Mouse (Mus musculus): ENCODE measurements around the gene Cry1. TPM values are rescaled to one million over a fixed set of nuclear protein-coding genes. Genes with fewer than 3 reads are reported as not detected.

Gene Cry1
- polyA plus RNA-seq, 1 experiment from 2014 or later, result 22.1 TPM

DNA sequence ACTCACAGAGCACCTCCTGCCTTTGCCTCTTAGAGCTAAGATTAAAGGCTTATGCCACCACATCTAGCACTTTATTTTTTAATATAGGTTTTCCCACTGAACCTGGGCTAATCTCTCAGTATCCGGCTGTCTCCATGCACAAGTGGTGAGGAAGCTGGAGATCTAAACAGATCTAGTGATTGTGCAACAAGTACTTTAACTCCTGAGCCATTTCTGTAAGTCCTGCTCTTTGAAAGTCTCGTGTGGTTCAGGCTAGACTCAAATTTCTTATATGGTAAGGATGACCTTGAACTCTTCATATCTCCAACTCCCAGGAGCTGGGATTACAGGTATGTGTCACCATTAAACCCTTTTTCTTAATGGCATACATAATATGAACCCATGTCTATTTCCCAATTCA lies 8.2 kb downstream of the Cry1 start:
- 66% methylated on average over 2 of the region's 2 CpGs for WGBS
- ATAC-seq (ENCODE audit: insufficient read depth, low FRiP score), result no peak
- H3K4me2 ChIP-seq (ENCODE audit: low read depth, low read length), result no peak overlapping the region

DNA sequence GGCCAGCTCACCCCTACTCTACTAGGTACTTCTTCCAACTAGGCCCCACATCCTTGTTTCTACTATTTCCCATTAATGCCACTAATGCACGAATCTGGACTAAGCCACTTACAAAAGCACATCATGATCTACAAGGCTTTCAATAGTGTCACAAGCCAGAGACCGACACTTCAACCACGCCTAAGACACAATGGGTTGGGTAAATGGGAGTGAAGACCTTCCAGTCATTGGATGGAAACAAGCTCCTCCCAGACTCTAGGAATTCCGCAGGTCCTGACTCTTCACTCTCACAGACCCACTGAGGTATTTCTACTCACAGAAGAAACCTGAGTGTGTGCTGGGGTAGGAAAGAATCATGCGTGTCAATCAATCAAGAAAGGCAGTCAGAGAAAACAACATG lies 19.6 kb downstream of the Cry1 start:
- Histone ChIP-seq H3K4me3 (replicated peaks; ENCODE audit: low read length) (no peak overlapping the region), H3K36me3 (ENCODE audit: control insufficient read depth, insufficient read depth, low read length) (no peaks in the 10 kb centered on the region), H3K27me3 (ENCODE audit: control insufficient read depth, insufficient read depth, low read length) (no peaks in the 10 kb centered on the region), H3K9ac (ENCODE audit: low read length) (no peak overlapping the region), H3K9me3 (replicated peaks; ENCODE audit: control insufficient read depth, low read length) (no peaks in the 10 kb centered on the region), H3K4me2 (ENCODE audit: low read depth, low read length) (no peak overlapping the region), H3K27ac (ENCODE audit: low read length) (no peak overlapping the region), H3K4me1 (ENCODE audit: control insufficient read depth, insufficient read depth, low read length) (no peaks in the 10 kb centered on the region)
- 88% methylated on average over 5 of the region's 5 CpGs for WGBS
- ATAC-seq (ENCODE audit: insufficient read depth, low FRiP score), result no peak

More for the DNA sequence above, 8.2 kb downstream of the Cry1 start:
- no peaks in the 10 kb centered on the region for H3K9me3 ChIP-seq (replicated peaks; ENCODE audit: control insufficient read depth, low read length)
- H3K27ac ChIP-seq (ENCODE audit: low read length), result no peak overlapping the region
- no peaks in the 10 kb centered on the region for H3K36me3 ChIP-seq (ENCODE audit: control insufficient read depth, insufficient read depth, low read length)
- H3K9ac ChIP-seq (ENCODE audit: low read length), result no peak overlapping the region
- H3K27me3 ChIP-seq (ENCODE audit: control insufficient read depth, insufficient read depth, low read length), result no peaks in the 10 kb centered on the region
- H3K4me3 ChIP-seq (replicated peaks; ENCODE audit: low read length), result no peak overlapping the region
- no peaks in the 10 kb centered on the region for H3K4me1 ChIP-seq (ENCODE audit: control insufficient read depth, insufficient read depth, low read length)

DNA sequence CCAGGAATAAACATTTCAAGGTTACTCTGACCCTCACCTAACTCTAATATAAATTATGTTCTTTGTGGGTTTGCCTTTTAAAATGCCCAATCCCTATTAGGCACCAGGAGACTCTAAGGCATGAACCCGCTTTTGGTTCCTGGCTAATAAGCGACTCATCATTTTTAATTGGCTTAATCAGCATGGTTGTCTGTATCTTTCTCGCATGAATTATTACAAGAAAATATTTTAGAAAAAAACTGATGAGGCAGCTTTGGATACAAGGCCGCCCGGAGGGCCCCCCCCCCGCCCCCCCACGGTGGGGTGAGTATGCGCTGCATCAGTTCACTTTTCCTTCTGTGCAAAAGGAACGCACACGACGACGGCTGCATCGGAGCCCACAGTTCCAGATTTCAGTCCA lies 20.1 kb downstream of the Cry1 start:
- H3K27me3 ChIP-seq (ENCODE audit: control insufficient read depth, insufficient read depth, low read length), result no peaks in the 10 kb centered on the region
- H3K4me1 ChIP-seq (ENCODE audit: control insufficient read depth, insufficient read depth, low read length), result no peaks in the 10 kb centered on the region
- no peak for ATAC-seq (ENCODE audit: insufficient read depth, low FRiP score)
- no peak overlapping the region for H3K4me3 ChIP-seq (replicated peaks; ENCODE audit: low read length)
- WGBS, result 88% methylated on average over 13 of the region's 13 CpGs
- H3K27ac ChIP-seq (ENCODE audit: low read length), result no peak overlapping the region
- no peaks in the 10 kb centered on the region for H3K36me3 ChIP-seq (ENCODE audit: control insufficient read depth, insufficient read depth, low read length)
- no peak overlapping the region for H3K4me2 ChIP-seq (ENCODE audit: low read depth, low read length)
- H3K9ac ChIP-seq (ENCODE audit: low read length), result no peak overlapping the region
- H3K9me3 ChIP-seq (replicated peaks; ENCODE audit: control insufficient read depth, low read length), result no peaks in the 10 kb centered on the region

DNA sequence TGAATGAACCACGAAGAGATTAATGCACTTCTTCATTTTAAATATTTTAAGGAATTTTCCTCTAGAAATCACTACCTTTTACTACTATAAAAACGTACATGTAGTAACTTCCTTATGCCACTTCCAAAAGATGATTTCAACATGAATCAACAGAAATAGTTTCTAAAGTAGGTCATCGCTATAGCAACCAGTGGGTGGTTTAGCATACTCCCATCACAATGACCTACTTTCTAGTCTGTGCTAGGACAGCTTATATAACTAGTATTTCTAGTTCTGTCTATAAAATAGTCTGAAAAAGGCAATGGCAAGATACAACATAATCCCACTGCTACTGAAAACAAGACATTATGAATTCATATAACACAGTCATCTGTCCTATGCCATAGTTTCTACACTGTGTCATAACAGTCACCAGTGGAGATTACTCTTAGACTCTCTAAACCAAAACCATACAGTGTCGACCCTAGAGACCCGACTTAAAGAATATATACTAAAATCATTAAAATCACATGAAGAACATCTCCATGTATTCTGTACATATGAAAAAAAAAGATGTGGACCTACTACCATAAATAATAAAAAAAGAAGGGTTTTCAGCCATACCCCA lies 23.0 kb downstream of the Cry1 start:
- 70% methylated on average over 5 of the region's 5 CpGs for WGBS
- no peaks in the 10 kb centered on the region for H3K27me3 ChIP-seq (ENCODE audit: control insufficient read depth, insufficient read depth, low read length)
- peak; percentile 53; the same call in 1 of the 2 replicates for ATAC-seq (ENCODE audit: insufficient read depth, low FRiP score)
- no peak overlapping the region for H3K4me3 ChIP-seq (replicated peaks; ENCODE audit: low read length)
- H3K9me3 ChIP-seq (replicated peaks; ENCODE audit: control insufficient read depth, low read length), result no peaks in the 10 kb centered on the region
- no peaks in the 10 kb centered on the region for H3K4me1 ChIP-seq (ENCODE audit: control insufficient read depth, insufficient read depth, low read length)
- no peaks in the 10 kb centered on the region for H3K36me3 ChIP-seq (ENCODE audit: control insufficient read depth, insufficient read depth, low read length)
- no peak overlapping the region for H3K4me2 ChIP-seq (ENCODE audit: low read depth, low read length)
- no peak overlapping the region for H3K27ac ChIP-seq (ENCODE audit: low read length)
- no peak overlapping the region for H3K9ac ChIP-seq (ENCODE audit: low read length)

DNA sequence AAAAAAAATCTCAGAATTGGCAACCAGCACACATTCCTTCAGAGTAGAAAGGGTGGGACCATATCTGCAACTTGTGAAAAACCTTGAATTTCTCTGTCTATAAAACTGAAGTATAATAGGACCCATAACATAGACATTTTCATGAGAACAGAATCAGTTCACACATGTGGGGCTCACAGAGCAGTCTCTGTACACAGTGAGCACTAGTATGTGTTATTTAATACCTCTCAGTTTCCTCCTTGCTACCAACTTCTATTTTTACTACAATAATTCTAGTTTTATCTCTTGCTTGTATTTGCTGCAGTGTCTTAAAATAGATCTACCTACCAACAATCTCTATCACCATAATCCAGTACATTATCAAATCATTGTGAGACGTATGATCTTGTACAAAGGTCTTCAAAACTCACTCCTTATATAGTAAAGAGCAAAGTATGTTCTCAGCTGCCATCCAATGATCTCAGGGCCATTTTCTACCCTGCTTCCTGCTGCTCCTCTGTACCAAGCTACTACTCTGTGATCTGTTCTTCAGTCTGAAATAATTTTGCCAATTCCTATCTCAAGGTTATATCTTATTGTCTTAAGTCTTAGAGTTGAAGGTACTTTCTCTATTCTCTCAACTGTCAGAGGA lies 24.8 kb downstream of the Cry1 start:
- no peaks in the 10 kb centered on the region for H3K4me1 ChIP-seq (ENCODE audit: control insufficient read depth, insufficient read depth, low read length)
- WGBS, result 54% methylated on average over 1 of the region's 1 CpGs
- no peak overlapping the region for H3K4me3 ChIP-seq (replicated peaks; ENCODE audit: low read length)
- H3K36me3 ChIP-seq (ENCODE audit: control insufficient read depth, insufficient read depth, low read length), result 0 out of 2 replicates have a peak, but pooled peaks cover 3% of the 10 kb centered on the region
- H3K9ac ChIP-seq (ENCODE audit: low read length), result no peak overlapping the region
- H3K27me3 ChIP-seq (ENCODE audit: control insufficient read depth, insufficient read depth, low read length), result no peaks in the 10 kb centered on the region
- no peak for ATAC-seq (ENCODE audit: insufficient read depth, low FRiP score)
- no peaks in the 10 kb centered on the region for H3K9me3 ChIP-seq (replicated peaks; ENCODE audit: control insufficient read depth, low read length)
- no peak overlapping the region for H3K27ac ChIP-seq (ENCODE audit: low read length)
- no peak overlapping the region for H3K4me2 ChIP-seq (ENCODE audit: low read depth, low read length)

DNA sequence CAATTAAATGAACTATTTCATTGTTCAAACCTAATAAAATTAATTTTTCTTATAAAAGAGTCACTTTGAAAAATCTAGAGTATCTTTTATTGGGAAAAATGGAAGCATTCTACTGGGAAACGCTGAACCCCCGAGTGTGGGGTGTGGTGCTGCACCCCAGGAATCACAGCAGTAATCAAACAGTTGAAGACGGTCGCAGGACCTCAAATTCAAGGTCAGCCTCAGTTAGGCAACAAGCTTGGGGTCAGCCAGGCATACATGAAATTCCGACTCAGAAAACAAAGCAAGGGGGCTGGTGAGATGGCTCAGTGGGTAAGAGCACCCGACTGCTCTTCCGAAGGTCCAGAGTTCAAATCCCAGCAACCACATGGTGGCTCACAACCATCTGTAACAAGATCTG lies 27.4 kb downstream of the Cry1 start:
- 89% methylated on average over 7 of the region's 7 CpGs for WGBS
- Histone ChIP-seq H3K4me1 (ENCODE audit: control insufficient read depth, insufficient read depth, low read length) (no peaks in the 10 kb centered on the region), H3K9me3 (replicated peaks; ENCODE audit: control insufficient read depth, low read length) (no peaks in the 10 kb centered on the region), H3K36me3 (ENCODE audit: control insufficient read depth, insufficient read depth, low read length) (0 out of 2 replicates have a peak, but pooled peaks cover 3% of the 10 kb centered on the region), H3K9ac (ENCODE audit: low read length) (no peak overlapping the region), H3K4me2 (ENCODE audit: low read depth, low read length) (no peak overlapping the region), H3K27me3 (ENCODE audit: control insufficient read depth, insufficient read depth, low read length) (no peaks in the 10 kb centered on the region), H3K27ac (ENCODE audit: low read length) (no peak overlapping the region), H3K4me3 (replicated peaks; ENCODE audit: low read length) (no peak overlapping the region)
- no peak for ATAC-seq (ENCODE audit: insufficient read depth, low FRiP score)

DNA sequence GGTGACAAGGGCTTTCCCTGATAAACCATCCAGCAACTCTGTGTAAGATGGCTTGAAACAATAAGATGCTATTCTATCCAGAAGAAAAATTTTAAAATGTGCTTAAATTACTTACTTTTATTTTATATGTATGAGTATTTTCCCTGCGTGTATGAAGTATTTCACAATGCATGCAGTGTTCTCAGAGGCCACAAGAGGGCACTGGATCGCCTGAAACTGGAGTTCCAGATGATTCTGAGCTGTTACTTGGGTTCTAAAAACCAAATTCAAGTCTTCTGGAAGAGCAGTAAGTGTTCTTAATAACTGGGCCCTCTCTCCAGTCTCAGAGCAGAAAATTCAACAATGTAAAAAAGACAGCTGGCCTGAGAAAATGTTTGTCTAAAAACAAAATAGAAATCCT lies 30.7 kb downstream of the Cry1 start:
- no peaks in the 10 kb centered on the region for H3K27me3 ChIP-seq (ENCODE audit: control insufficient read depth, insufficient read depth, low read length)
- no peak overlapping the region for H3K9ac ChIP-seq (ENCODE audit: low read length)
- no peak overlapping the region for H3K27ac ChIP-seq (ENCODE audit: low read length)
- 6% methylated on average over 2 of the region's 2 CpGs for WGBS
- H3K4me1 ChIP-seq (ENCODE audit: control insufficient read depth, insufficient read depth, low read length), result no peaks in the 10 kb centered on the region
- H3K36me3 ChIP-seq (ENCODE audit: control insufficient read depth, insufficient read depth, low read length), result 0 out of 2 replicates have a peak, but pooled peaks cover 3% of the 10 kb centered on the region
- ATAC-seq (ENCODE audit: insufficient read depth, low FRiP score), result no peak
- no peaks in the 10 kb centered on the region for H3K9me3 ChIP-seq (replicated peaks; ENCODE audit: control insufficient read depth, low read length)
- H3K4me2 ChIP-seq (ENCODE audit: low read depth, low read length), result no peak overlapping the region
- H3K4me3 ChIP-seq (replicated peaks; ENCODE audit: low read length), result no peak overlapping the region

DNA sequence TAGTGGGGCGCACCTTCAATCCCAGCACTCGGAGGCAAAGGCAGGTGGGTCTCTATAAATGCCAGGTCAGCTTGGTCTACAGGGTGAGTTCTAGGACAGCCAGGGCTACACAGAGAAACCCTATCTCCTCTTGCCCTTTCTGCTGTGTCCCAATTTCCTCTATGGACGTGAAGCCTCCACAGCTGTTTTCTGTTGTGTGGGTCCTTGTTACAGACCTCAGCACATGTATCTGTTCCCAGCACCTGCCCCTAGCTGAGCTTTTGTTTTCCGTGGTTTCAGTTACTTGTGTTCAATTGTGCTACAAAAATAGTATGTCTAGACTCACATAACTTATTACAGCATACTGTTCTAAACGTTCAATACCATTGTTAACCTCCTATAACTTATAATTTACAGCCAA lies 35.6 kb downstream of the Cry1 start:
- 87% methylated on average over 5 of the region's 5 CpGs for WGBS
- peaks cover 6% of the 10 kb centered on the region; the same call in 1 of the 2 replicates for H3K36me3 ChIP-seq (ENCODE audit: control insufficient read depth, insufficient read depth, low read length)
- H3K9ac ChIP-seq (ENCODE audit: low read length), result no peak overlapping the region
- no peak overlapping the region for H3K4me3 ChIP-seq (replicated peaks; ENCODE audit: low read length)
- no peaks in the 10 kb centered on the region for H3K4me1 ChIP-seq (ENCODE audit: control insufficient read depth, insufficient read depth, low read length)
- no peak for ATAC-seq (ENCODE audit: insufficient read depth, low FRiP score)
- no peak overlapping the region for H3K4me2 ChIP-seq (ENCODE audit: low read depth, low read length)
- H3K27me3 ChIP-seq (ENCODE audit: control insufficient read depth, insufficient read depth, low read length), result no peaks in the 10 kb centered on the region
- no peaks in the 10 kb centered on the region for H3K9me3 ChIP-seq (replicated peaks; ENCODE audit: control insufficient read depth, low read length)
- no peak overlapping the region for H3K27ac ChIP-seq (ENCODE audit: low read length)

DNA sequence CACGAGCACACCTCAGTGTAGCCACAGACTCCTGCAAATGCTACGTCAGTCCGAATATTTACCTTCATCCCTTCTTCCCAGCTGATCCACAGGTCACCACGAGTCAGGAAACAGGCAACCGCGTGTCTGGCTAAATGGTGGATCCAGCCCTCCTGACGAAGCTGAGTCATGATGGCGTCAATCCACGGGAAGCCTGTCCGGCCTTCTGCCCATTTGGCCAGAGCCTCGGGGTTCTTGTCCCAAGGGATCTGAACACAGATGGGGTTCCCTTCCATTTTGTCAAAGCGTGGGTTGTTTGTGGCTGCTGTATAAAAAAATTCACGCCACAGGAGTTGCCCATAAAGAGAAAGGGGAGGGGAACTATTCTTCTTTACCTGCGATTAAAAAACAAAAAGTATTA lies 38.6 kb downstream of the Cry1 start:
- Histone ChIP-seq H3K36me3 (ENCODE audit: control insufficient read depth, insufficient read depth, low read length) (peaks cover 6% of the 10 kb centered on the region; the same call in 1 of the 2 replicates), H3K4me2 (ENCODE audit: low read depth, low read length) (no peak overlapping the region), H3K9ac (ENCODE audit: low read length) (no peak overlapping the region), H3K27ac (ENCODE audit: low read length) (no peak overlapping the region), H3K4me1 (ENCODE audit: control insufficient read depth, insufficient read depth, low read length) (no peaks in the 10 kb centered on the region), H3K27me3 (ENCODE audit: control insufficient read depth, insufficient read depth, low read length) (no peaks in the 10 kb centered on the region), H3K9me3 (replicated peaks; ENCODE audit: control insufficient read depth, low read length) (no peaks in the 10 kb centered on the region), H3K4me3 (replicated peaks; ENCODE audit: low read length) (no peak overlapping the region)
- ATAC-seq (ENCODE audit: insufficient read depth, low FRiP score), result no peak
- 86% methylated on average over 14 of the region's 14 CpGs for WGBS

Measured in stomach, embryonic 16.5 days (tissue).